Mouse (Mus musculus) thymus, postnatal 36 days (tissue): ENCODE results near the gene Ddb2.
"Not testable (repeated sequence)": the region's sequence is repeated elsewhere in the genome, so short reads cannot be mapped to it uniquely, and the experiment has no call there.

Experiments
- DNase-seq, 2 experiments: peaks; one replicate each; pipeline ENCODE4 v3.0.0; 2022; ENCODE audit warnings: mixed read lengths in 2 of 2

The Ddb2 gene

GRCm38 (mm10) chr2:91254725-91255380 is 18.1 kb upstream of the Ddb2 start:
- no peak for DNase-seq

- no peak for DNase-seq
Observed at GRCm38 (mm10) chr2:91252512-91252911, 15.7 kb upstream of the Ddb2 start.

DNA sequence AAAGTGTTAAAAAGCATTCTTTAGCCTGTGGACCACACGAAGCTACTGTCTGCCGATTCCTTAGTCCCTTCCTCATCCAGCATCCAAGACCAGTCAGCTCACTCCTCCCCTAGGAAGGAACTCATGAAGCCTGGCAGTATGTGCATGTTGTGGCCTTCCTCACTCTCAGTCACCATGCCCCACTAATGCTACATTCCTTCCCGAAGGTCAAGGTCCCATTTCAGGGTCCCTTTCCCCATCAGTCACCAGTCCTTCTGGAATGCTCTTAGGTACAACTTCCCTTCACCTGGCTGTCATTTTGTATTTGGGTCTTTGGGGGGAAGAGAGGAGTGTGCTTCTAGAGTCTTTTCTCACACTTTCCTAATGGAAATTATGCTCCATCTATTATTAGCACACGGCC is 15.2 kb upstream of the Ddb2 start:
- no peak for DNase-seq

DNA sequence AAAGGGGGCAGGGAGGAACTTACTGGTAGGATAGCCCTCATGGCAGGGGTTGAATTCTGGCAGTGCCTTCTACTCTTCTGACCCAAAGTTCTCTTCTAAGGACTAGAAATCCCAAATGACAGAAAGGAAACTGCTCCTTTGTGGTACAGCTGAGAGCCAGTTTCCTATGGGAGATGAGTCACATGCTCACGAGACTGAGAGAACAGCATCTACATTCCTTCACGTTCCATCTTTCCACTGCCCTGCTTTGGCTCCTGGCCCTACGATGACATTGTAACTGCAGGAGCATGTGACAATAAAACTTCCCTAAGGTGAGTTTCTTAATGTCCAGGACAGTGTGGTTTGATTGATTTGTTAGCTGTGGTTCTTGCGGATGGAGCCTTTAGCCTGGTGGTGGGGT is 11.6 kb upstream of the Ddb2 start:
- no peak for DNase-seq

GRCm38 (mm10) chr2:91244557-91245228 is 7.9 kb upstream of the Ddb2 start:
- no peak for DNase-seq

DNA sequence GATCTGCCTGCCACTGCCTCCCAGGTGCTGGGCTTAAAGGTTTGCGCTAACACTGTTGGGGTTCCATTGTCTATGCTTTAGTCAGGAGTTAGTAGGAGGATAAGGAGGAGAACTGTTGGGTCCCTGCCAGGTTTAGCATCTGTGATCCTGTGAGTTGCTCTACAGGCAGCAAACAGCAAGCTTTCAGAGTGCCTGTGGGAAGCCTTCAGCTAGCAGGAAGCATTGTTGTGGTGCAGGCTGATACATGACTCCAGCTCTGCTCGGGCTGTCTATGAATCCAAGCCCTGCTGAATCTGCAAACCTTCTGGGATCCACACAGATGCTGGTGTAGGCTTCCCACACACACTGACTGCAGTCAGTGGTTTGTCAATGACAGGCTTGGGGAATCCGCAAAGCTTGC is 6.6 kb upstream of the Ddb2 start:
- no peak for DNase-seq

DNA sequence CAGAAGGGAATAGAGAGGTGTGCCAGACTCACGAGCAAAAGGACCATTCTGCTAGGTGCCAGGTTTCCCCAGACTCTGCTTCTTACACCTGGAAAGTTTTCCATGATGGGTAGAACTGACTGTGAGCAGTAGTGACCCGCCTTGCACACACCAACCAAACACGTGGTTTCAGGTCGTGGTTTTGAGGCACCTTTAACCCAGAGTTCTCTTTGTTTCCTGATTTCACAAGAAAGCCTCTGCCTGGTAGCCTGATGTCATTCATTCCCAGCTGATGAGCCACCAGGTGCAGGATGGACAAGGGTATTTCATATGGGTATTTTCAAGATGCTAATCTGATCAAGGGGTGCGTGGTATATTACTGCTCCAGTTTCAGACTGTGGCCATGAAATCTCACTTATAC is 5.8 kb upstream of the Ddb2 start:
- no peak for DNase-seq

DNA sequence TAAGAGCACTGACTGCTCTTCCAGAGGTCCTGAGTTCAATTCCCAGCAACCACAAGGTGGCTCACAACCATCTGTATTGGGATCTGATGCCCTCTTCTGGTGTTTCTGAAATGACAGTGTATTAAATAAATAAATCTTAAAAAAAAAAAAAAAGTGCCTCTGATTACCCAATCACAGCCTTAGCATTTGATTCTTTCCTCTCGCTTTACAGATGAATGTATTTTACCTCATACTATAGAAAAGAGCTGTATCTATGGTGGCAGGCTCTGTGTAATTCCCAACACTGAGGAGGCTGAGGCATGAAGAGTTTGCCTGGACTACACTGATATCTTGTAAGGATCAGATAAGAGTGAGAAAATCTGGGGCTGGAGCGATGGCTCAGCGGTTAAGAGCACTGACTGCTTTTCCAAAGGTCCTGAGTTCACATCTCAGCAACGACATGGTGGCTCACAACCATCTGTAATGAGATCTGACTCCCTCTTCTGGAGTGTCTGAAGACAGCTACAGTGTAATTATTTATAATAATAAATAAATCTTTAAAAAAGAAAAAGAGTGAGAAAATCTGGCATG is 814 bp upstream of the Ddb2 start:
- DNase-seq = not testable (repeated sequence)

- no peak for DNase-seq
Observed at GRCm38 (mm10) chr2:91229735-91230134, 7.0 kb downstream of the Ddb2 start.

DNA sequence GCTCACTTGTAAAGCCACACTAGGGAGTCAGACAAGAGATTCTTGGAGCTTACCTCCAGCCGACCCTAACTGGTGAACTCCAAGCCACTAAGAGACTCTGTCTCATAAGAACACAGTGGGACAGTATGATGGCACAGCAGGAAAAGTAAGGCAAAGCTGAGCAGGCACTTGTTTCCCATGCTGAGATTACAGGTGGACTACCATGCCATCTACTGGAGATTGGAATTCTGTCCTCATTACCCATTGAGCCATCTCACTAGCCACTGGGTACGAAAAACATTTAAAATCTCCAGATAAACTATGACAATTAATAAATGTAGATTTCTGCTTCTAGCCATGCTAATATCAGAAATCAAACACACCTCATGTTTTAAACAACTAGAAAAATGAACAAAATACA is 13.2 kb downstream of the Ddb2 start:
- DNase-seq = no peak

DNA sequence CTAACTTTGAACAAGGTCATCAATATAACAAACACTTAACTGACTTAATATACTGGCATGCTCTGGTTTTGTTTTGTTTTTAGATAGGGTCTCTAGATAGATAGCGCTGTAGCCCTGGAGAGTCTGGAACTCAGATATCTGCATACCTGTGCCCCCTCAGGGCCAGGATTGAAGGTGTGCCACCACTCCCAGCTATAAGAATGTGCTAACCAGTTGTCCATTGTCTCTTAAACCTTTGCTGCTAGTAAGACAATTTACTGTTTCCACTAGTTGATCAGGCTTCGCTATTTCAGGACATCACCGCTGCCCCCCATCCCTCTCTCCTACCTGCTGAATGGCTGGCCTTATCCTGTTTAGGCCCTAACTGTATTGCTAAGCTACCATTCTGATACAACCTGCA is 16.3 kb downstream of the Ddb2 start:
- no peak for DNase-seq

GRCm38 (mm10) chr2:91217032-91217431 is 19.8 kb downstream of the Ddb2 start:
- peak; percentile 59 to 81 for DNase-seq

- DNase-seq = no peak
Observed at GRCm38 (mm10) chr2:91213311-91213710, 23.5 kb downstream of the Ddb2 start.

DNA sequence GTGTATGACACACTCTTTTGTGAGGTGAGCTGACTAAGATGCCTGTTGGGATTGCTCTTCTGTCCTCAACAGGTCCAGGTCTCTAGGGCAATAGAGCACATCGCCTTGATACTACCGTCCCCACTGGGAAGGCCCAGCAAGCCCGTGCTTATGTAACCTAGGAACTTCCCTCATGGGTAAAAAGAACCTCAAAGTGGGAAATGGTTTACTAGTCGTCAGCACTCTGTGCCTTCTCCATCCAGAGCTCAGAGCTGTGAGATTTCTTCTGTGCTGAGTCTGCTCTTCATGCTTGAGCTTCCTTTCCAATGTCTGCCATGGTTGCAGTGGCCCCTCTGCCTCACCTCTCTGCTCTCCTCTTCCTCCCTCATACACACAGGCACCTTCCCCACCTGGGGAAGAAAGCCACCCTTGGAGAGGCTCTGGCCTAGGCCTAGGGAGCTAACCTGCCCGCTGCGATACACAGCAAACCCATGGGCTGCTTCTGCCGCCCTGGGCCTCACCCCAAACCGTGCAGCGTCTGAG is 30.5 kb downstream of the Ddb2 start:
- DNase-seq = no peak

DNA sequence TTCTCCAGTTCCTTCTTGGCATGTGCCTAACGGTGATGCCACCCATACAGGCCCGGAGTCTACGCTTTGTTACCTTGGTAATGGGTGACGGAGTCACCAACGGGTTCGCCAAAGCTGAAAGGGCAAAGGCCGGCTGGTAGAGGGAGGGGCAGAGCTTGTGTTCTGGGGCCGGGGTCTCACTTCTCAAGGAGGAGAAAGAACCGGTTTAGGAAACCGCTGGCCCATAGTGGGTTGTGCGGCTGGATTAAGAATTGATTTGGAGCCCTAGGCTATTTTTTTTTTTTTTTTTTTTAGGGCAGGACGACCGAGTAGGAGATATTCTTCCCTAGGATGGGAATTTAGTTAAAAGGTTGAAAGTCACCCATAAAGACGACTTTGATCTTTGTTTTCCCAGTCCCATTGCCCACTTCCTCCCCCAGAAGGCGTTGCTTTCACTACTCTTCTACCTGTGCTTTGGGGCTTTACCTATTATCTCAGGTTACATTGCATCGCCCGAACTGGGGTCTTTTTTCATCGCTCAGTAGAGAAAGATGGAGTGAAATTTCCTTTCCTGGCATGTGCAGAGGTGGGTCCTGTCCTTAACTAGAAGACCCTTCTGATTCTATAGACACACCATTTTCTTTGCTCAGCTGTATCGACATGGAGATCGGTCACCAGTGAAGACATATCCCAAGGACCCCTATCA is 33.7 kb downstream of the Ddb2 start:
- no peak for DNase-seq

GRCm38 (mm10) chr2:91202222-91202971 is 34.4 kb downstream of the Ddb2 start, which contains the start of the genes Nr1h3 and Acp2:
Gene Nr1h3 (minus strand): TSS chr2:91202834.
Gene Acp2 (plus strand): TSS chr2:91202885.
- peak; percentile 87 to 91 for DNase-seq

DNA sequence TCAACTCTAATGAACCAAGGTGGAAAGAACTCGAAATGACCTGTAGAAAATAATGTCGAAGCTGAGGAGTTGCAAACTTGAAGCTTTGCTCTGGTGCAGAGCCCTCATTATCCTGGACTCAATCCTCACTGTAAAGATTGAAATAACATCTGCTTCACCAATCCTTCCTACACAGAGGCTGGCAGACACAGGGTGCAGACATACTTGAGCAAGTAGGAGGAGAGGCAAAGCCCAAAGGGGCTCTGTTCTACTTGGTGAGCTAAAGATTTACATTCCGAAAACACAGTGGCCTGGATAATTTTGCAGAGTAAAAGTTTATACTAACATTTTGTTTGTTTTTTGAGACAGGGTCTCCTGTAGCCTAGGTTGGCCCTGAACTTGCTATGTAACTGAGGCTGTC is 37.9 kb downstream of the Ddb2 start:
- no peak for DNase-seq

- no peak for DNase-seq
Observed at GRCm38 (mm10) chr2:91196577-91197001, 40.2 kb downstream of the Ddb2 start.

GRCm38 (mm10) chr2:91194624-91195332 is 42.0 kb downstream of the Ddb2 start:
- peak; percentile 61 to 67 for DNase-seq

DNA sequence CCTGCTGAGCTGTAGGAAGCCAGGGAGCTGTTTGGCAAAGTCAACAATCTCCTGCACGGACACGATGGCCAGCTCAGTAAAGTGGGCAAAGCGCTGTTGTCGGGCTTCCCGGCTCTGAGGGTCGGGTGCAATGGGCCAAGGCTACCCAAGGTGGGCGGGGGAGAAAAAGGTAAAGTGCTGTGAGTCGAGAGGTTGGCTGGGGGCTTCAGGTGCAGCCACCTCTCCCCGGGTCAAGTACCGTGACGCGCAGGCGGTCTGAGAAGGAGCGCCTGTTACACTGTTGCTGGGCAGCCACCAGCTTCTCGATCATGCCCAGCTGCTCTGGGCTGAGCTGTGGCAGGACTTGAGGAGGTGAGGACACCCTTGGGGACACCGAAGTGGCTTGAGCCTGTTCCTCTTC is 46.3 kb downstream of the Ddb2 start:
- no peak for DNase-seq

GRCm38 (mm10) chr2:91187431-91187830 is 49.4 kb downstream of the Ddb2 start:
- no peak for DNase-seq

GRCm38 (mm10) chr2:91186208-91186607 is 50.6 kb downstream of the Ddb2 start:
- DNase-seq = no peak
